18 mouse cellular contexts compared by ENCODE assay signal in the genomic region with DNA sequence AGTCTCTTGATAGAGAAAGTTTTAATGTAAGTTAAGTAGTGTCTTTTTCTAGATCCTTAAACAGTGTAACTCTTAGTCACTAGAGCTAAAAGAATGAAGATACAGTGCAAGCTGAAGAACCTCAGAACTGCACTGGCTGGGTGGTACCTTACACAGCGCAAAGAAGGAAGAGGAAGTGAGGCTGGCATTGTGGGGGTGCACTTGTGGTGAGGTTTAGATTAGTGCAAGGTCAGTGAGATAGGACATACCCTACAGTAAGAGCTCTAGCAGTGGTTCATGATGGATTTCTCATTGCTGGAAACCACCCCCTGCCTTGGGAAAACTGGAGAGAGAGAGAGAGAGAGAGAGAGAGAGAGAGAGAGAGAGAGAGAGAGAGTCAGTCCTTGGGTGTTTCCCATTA.
A peak's percentile ranks its signal among the peaks of the same experiment; 100 is the strongest.
DNase-seq lines count a peak whose midpoint lies in the region; ATAC-seq lines count a peak whose summit lies in the region.
"Had no signal": no experiment of that assay in that cellular context is flagged by ENCODE, and none has a peak within 500 bp of the region (broad histone marks: within the 10 kb centered on the region; RNA-seq: fewer than 3 reads in every experiment).

No protein-coding gene starts in this region.

- no peaks in the 10 kb centered on the region for H3K36me3 ChIP-seq in heart, embryonic 14.5 days (ENCODE audit: control insufficient read depth, insufficient read depth, low read length)
- H3K36me3 ChIP-seq in heart, embryonic 10.5 days: no peaks in the 10 kb centered on the region
- H3K36me3 ChIP-seq: forebrain, embryonic 12.5 days; hindbrain, embryonic 13.5 days; kidney, embryonic 15.5 days; lung, embryonic 15.5 days; neural tube, embryonic 13.5 days had no signal

- H3K27ac ChIP-seq in heart, embryonic 14.5 days (replicated peaks in 1 of 2; ENCODE audit: control insufficient read depth in 1 of 2, insufficient read depth in 1 of 2, low read depth in 2 of 2, low read length in 2 of 2): no peak overlapping the region
- H3K27ac ChIP-seq in heart, embryonic 10.5 days: no peak overlapping the region
- H3K27ac ChIP-seq: forebrain, embryonic 12.5 days; hindbrain, embryonic 13.5 days; kidney, embryonic 15.5 days; lung, embryonic 15.5 days; neural tube, embryonic 13.5 days had no signal

- no peaks in the 10 kb centered on the region for H3K9me3 ChIP-seq in heart, embryonic 14.5 days (ENCODE audit: control insufficient read depth, low read length)
- no peaks in the 10 kb centered on the region for H3K9me3 ChIP-seq in heart, embryonic 10.5 days
- H3K9me3 ChIP-seq: forebrain, embryonic 12.5 days; hindbrain, embryonic 13.5 days; kidney, embryonic 15.5 days; lung, embryonic 15.5 days; neural tube, embryonic 13.5 days had no signal

- no peak for ATAC-seq in heart, embryonic 14.5 days (ENCODE audit: insufficient number of reproducible peaks, insufficient read depth, low FRiP score, low read depth)
- ATAC-seq in common myeloid progenitor, adult 5-6 weeks (replicated peaks; ENCODE audit: low read depth, poor library complexity, severe bottlenecking): peak; percentile 96
- 0 out of 2 replicates have a peak, but pooled peaks have one; percentile 30 for ATAC-seq in neutrophil, adult 5-6 weeks (ENCODE audit: extremely low read depth, insufficient number of reproducible peaks, low FRiP score, poor library complexity, severe bottlenecking)

- peak overlapping the region; percentile 21; the same call in 1 of the 2 replicates for H3K4me2 ChIP-seq in heart, embryonic 14.5 days (ENCODE audit: low read length)
- H3K4me2 ChIP-seq: forebrain, embryonic 12.5 days; hindbrain, embryonic 13.5 days; kidney, embryonic 15.5 days; lung, embryonic 15.5 days; midbrain, embryonic 11.5 days; neural tube, embryonic 13.5 days had no signal

- H3K27me3 ChIP-seq in heart, embryonic 14.5 days (ENCODE audit: control insufficient read depth, insufficient read depth, low read length): peaks cover 13% of the 10 kb centered on the region
- peaks cover 10% of the 10 kb centered on the region for H3K27me3 ChIP-seq in heart, embryonic 10.5 days (ENCODE audit: insufficient read depth, poor library complexity, severe bottlenecking)
- H3K27me3 ChIP-seq: kidney, embryonic 15.5 days; lung, embryonic 15.5 days; neural tube, embryonic 13.5 days had no signal

- no peak overlapping the region for H3K4me3 ChIP-seq in heart, embryonic 14.5 days (ENCODE audit: control insufficient read depth in 1 of 2, insufficient read depth in 1 of 2, low read depth in 1 of 2, low read length in 2 of 2)
- H3K4me3 ChIP-seq in heart, embryonic 10.5 days: no peak overlapping the region
- H3K4me3 ChIP-seq: forebrain, embryonic 12.5 days; hindbrain, embryonic 13.5 days; kidney, embryonic 15.5 days; lung, embryonic 15.5 days; neural tube, embryonic 13.5 days had no signal

- no peak overlapping the region for H3K9ac ChIP-seq in heart, embryonic 14.5 days (ENCODE audit: low read length)
- H3K9ac ChIP-seq: forebrain, embryonic 12.5 days; hindbrain, embryonic 13.5 days; kidney, embryonic 15.5 days; lung, embryonic 15.5 days; neural tube, embryonic 13.5 days had no signal

- 56% methylated on average over 1 of the region's 1 CpGs for WGBS in heart, embryonic 14.5 days
- 70% methylated on average over 1 of the region's 1 CpGs for WGBS in heart, embryonic 10.5 days

- H3K4me1 ChIP-seq in heart, embryonic 14.5 days (ENCODE audit: control insufficient read depth in 2 of 2, insufficient read depth in 2 of 2, low read length in 2 of 2): no peaks in the 10 kb centered on the region; a peak in 1 of 4 replicates
- H3K4me1 ChIP-seq in heart, embryonic 10.5 days: no peaks in the 10 kb centered on the region
- H3K4me1 ChIP-seq: forebrain, embryonic 12.5 days; hindbrain, embryonic 13.5 days; lung, embryonic 15.5 days; neural tube, embryonic 13.5 days had no signal

- DNase-seq in heart, embryonic 10.5 days (ENCODE audit: low spot score): no peak
- peak; percentile 10 for DNase-seq in thymus, postnatal 14 days
- no peak for DNase-seq in thymus, postnatal 36 days
- no peak for DNase-seq in cerebellum, adult 9-11 months
- no peak for DNase-seq in left cerebral cortex, adult 11 months (ENCODE audit: low spot score)
- DNase-seq: cerebellum, postnatal 14 days; gastrocnemius, postnatal 36 days; left cerebral cortex, postnatal 4 days; right cerebral cortex, postnatal 14 days had no signal
